Mouse (Mus musculus) small intestine, adult 2 months (tissue): ENCODE measurements around the gene Adarb1.

Source experiments
- CTCF ChIP-seq: fragments of 200-500 bp; IDR thresholded peaks from 2 replicates; pipeline ENCODE4 v1.5.1; 2012; ENCODE audit warnings: low read depth, mild to moderate bottlenecking, control low read depth, inconsistent platforms, low read length, moderate library complexity, mixed read lengths; ENCODE audit not compliant: insufficient replicate concordance, insufficient read length; ENCODE audit errors: extremely low read depth
- POLR2A ChIP-seq: fragments of 200-500 bp; IDR thresholded peaks from 2 replicates; pipeline ENCODE4 v1.6.1; 2012; ENCODE audit warnings: low read depth, mild to moderate bottlenecking, control low read depth, inconsistent platforms, low read length, moderate library complexity

GRCm38 (mm10) chr10:77397056-77397642 lies 20.9 kb downstream of the Adarb1 start:
- no peak for TF ChIP-seq CTCF
- no peak for TF ChIP-seq POLR2A
